Mouse (Mus musculus) myocyte (in vitro differentiated cells): ENCODE measurements at regions not wholly inside any gene's neighbourhood (a gene's known extent, or its start where the extent isn't known, plus 50 kb on each side); places are given as distances from the start of the nearest gene placed in this dataset.

Experiments used
- H3K27me3 ChIP-seq: one replicate; pipeline ENCODE4 v1.6.1; 2011; ENCODE audit not compliant: control insufficient read depth, insufficient read depth, insufficient read length
- H3K36me3 ChIP-seq: one replicate; pipeline ENCODE4 v1.6.1; 2011; ENCODE audit not compliant: control insufficient read depth, insufficient read depth
- H3K4me2 ChIP-seq: one replicate; pipeline ENCODE4 v1.6.1; 2011; ENCODE audit warnings: low read depth, control low read depth
- H3K4me3 ChIP-seq: one replicate; pipeline ENCODE4 v1.5.1; 2011; ENCODE audit warnings: mild to moderate bottlenecking, control low read depth, moderate library complexity
- H3K79me2 ChIP-seq: one replicate; pipeline ENCODE4 v1.6.1; 2011; ENCODE audit not compliant: control insufficient read depth, insufficient read depth
- H3ac ChIP-seq: one replicate; pipeline ENCODE4 v1.6.1; 2011; ENCODE audit not compliant: control insufficient read depth, insufficient read length
- CEBPB ChIP-seq: IDR thresholded peaks from 2 replicates; pipeline ENCODE4 v1.6.1; 2011; ENCODE audit warnings: mild to moderate bottlenecking, moderate library complexity; ENCODE audit not compliant: poor library complexity, insufficient read depth, severe bottlenecking
- E2F4 ChIP-seq: IDR thresholded peaks from one replicate; pipeline ENCODE4 v1.6.1; 2011; ENCODE audit warnings: mild to moderate bottlenecking, control low read depth, moderate library complexity; ENCODE audit not compliant: insufficient read depth
- MAX ChIP-seq: IDR thresholded peaks from one replicate; pipeline ENCODE4 v1.6.1; 2011; ENCODE audit warnings: low read depth, mild to moderate bottlenecking, control low read depth
- MYOD1 ChIP-seq, 3 experiments: IDR thresholded peaks; one replicate each; pipeline ENCODE4 v1.6.1; 2011; ENCODE audit warnings: control low read depth in 2 of 3, low read depth in 2 of 3, mild to moderate bottlenecking in 2 of 3, moderate library complexity in 1 of 3; ENCODE audit not compliant: insufficient read length in 2 of 3, control insufficient read depth in 1 of 3
- MYOG ChIP-seq, 3 experiments: IDR thresholded peaks; one replicate each; pipeline ENCODE4 v1.6.1; 2011; ENCODE audit warnings: control low read depth in 2 of 3, low read depth in 2 of 3, mild to moderate bottlenecking in 2 of 3; ENCODE audit not compliant: insufficient read length in 2 of 3, control insufficient read depth in 1 of 3, insufficient read depth in 1 of 3
- POLR2A ChIP-seq: IDR thresholded peaks from one replicate; pipeline ENCODE4 v1.6.1; 2011; ENCODE audit warnings: low read depth, mild to moderate bottlenecking, control low read depth, moderate library complexity; ENCODE audit not compliant: insufficient read length
- POLR2AphosphoS2 ChIP-seq: IDR thresholded peaks from one replicate; pipeline ENCODE4 v1.6.1; 2011; ENCODE audit warnings: low read depth, control low read depth; ENCODE audit not compliant: insufficient read length
- REST ChIP-seq: IDR thresholded peaks from one replicate; pipeline ENCODE4 v1.6.1; 2011; ENCODE audit warnings: mild to moderate bottlenecking, control low read depth, moderate library complexity; ENCODE audit not compliant: insufficient read depth, insufficient read length
- SRF ChIP-seq: IDR thresholded peaks from one replicate; pipeline ENCODE4 v1.6.1; 2011; ENCODE audit warnings: low read depth; ENCODE audit not compliant: control insufficient read depth, insufficient read length
- TCF12 ChIP-seq: IDR thresholded peaks from one replicate; pipeline ENCODE4 v1.6.1; 2011; ENCODE audit warnings: mild to moderate bottlenecking, control low read depth; ENCODE audit not compliant: poor library complexity, insufficient read depth, severe bottlenecking
- TCF3 ChIP-seq: IDR thresholded peaks from one replicate; pipeline ENCODE4 v1.6.1; 2011; ENCODE audit warnings: low read depth, control low read depth; ENCODE audit not compliant: insufficient read length
- USF1 ChIP-seq: IDR thresholded peaks from one replicate; pipeline ENCODE4 v1.6.1; 2011; ENCODE audit warnings: low read depth, mild to moderate bottlenecking, control low read depth, moderate library complexity

- no peak overlapping the region for H3ac ChIP-seq
- TF ChIP-seq SRF (no peak), POLR2AphosphoS2 (no peak), E2F4 (no peak), USF1 (no peak), MYOG (IDR thresholded peaks at IDR 0.05; ENCODE audit: control insufficient read depth in 1 of 3, insufficient read depth in 1 of 3, insufficient read length in 2 of 3, low read depth in 2 of 3) (no peak), MYOD1 (IDR thresholded peaks at IDR 0.05; ENCODE audit: control insufficient read depth in 1 of 3, insufficient read length in 2 of 3, low read depth in 2 of 3) (no peak), CEBPB (no peak), REST (no peak), MAX (no peak), POLR2A (no peak), TCF12 (no peak), TCF3 (no peak)
- no peaks in the 10 kb centered on the region for H3K27me3 ChIP-seq
- H3K36me3 ChIP-seq, result no peaks in the 10 kb centered on the region
- H3K4me3 ChIP-seq, result no peak overlapping the region
- no peak overlapping the region for H3K4me2 ChIP-seq
- H3K79me2 ChIP-seq, result no peaks in the 10 kb centered on the region
Observed at GRCm38 (mm10) chr2:30684461-30684860, 89.6 kb downstream of the Cstad start.

- H3K27me3 ChIP-seq, result no peaks in the 10 kb centered on the region
Observed at GRCm38 (mm10) chr2:30682146-30682825, 87.4 kb downstream of the Cstad start.

DNA sequence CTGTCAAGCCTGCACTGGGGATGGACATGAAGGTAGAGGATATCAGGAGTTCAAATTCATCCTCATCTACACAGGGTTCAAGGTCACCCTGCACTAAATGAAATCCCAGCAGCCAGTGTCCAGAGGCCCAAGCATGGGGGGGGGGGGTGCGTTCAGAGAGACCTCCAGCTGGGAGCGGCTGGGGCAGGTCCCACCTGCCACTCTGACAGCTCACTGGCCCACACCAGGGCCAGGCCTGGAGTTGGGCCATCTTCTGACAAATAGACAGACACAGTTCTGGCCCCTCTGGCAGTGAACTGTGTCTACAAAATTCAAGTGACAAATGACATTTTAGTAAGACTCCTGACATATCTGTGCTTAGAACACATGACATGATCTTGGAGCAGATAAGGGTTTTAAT lies 86.8 kb downstream of the Cstad start:
- no peak for TF ChIP-seq MYOG (IDR thresholded peaks at IDR 0.05; ENCODE audit: control insufficient read depth in 1 of 3, insufficient read depth in 1 of 3, insufficient read length in 2 of 3, low read depth in 2 of 3)
- TF ChIP-seq CEBPB, result no peak
- TF ChIP-seq USF1, result no peak
- no peak for TF ChIP-seq E2F4
- TF ChIP-seq TCF3, result no peak
- no peak for TF ChIP-seq SRF
- TF ChIP-seq MAX, result no peak
- TF ChIP-seq TCF12, result no peak
- TF ChIP-seq MYOD1 (IDR thresholded peaks at IDR 0.05; ENCODE audit: control insufficient read depth in 1 of 3, insufficient read length in 2 of 3, low read depth in 2 of 3), result no peak
- no peak for TF ChIP-seq POLR2A
- TF ChIP-seq POLR2AphosphoS2, result no peak
- no peak for TF ChIP-seq REST
- Histone ChIP-seq H3K4me2 (no peak overlapping the region), H3K4me3 (no peak overlapping the region), H3K27me3 (no peaks in the 10 kb centered on the region), H3K79me2 (no peaks in the 10 kb centered on the region), H3ac (no peak overlapping the region), H3K36me3 (no peaks in the 10 kb centered on the region)

More at GRCm38 (mm10) chr2:30682146-30682825, 87.4 kb downstream of the Cstad start:
- no peaks in the 10 kb centered on the region for H3K79me2 ChIP-seq
- H3K36me3 ChIP-seq, result no peaks in the 10 kb centered on the region
- H3K4me2 ChIP-seq, result no peak overlapping the region
- no peak for TF ChIP-seq TCF12
- no peak overlapping the region for H3ac ChIP-seq
- no peak overlapping the region for H3K4me3 ChIP-seq

DNA sequence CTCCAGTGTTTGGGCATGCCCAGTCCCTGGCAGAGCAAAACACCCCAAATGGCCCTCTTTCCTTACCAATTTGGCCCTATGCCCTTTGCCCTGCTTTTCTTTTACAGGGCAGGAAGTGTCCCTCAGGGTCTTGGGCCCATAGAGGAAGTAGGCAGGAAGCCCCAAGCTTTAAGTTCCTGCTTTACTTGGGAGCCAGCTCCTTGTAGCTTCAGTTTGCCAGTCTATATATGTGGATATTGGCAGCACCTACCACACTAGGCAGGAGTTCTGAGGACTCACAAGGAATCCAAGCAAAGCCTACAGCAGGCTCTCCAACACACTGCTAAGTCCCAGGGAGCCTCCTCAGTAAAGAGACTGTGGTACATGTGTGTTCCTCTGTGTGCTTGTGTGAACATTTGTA lies 84.2 kb downstream of the Cstad start:
- Histone ChIP-seq H3K79me2 (no peaks in the 10 kb centered on the region), H3K4me2 (no peak overlapping the region), H3K27me3 (no peaks in the 10 kb centered on the region), H3ac (no peak overlapping the region), H3K4me3 (no peak overlapping the region), H3K36me3 (no peaks in the 10 kb centered on the region)
- TF ChIP-seq CEBPB (no peak), MYOG (IDR thresholded peaks at IDR 0.05; ENCODE audit: control insufficient read depth in 1 of 3, insufficient read depth in 1 of 3, insufficient read length in 2 of 3, low read depth in 2 of 3) (no peak), MAX (no peak), POLR2A (no peak), TCF3 (no peak), POLR2AphosphoS2 (no peak), REST (no peak), MYOD1 (IDR thresholded peaks at IDR 0.05; ENCODE audit: control insufficient read depth in 1 of 3, insufficient read length in 2 of 3, low read depth in 2 of 3) (no peak), SRF (no peak), E2F4 (no peak), USF1 (no peak), TCF12 (no peak)

DNA sequence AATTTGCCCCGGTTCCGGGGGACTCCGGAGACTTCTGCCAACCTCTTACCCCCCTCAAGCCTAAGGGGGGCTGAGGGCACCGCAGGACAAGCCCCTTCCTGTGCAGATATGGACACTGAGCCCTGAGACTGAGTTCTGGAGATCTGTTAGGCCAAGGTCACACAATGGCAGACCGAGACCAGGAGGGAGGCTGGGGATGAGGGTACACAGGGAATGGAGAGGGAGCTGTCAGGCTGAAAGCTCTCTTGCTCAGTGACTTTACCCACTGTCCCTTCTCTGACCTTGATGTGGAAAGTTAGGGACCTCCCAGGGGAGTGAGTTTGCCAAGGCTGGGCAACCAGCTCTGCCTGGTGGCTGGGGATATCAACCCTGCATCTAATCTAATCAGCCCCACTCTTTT lies 82.7 kb downstream of the Cstad start:
- H3K4me3 ChIP-seq, result no peak overlapping the region
- peak overlapping the region; percentile 50 for H3K4me2 ChIP-seq
- H3K36me3 ChIP-seq, result no peaks in the 10 kb centered on the region
- H3ac ChIP-seq, result no peak overlapping the region
- TF ChIP-seq CEBPB (no peak), REST (no peak), MYOD1 (IDR thresholded peaks at IDR 0.05; ENCODE audit: control insufficient read depth in 1 of 3, insufficient read length in 2 of 3, low read depth in 2 of 3) (no peak), POLR2A (no peak), TCF12 (no peak)
- H3K79me2 ChIP-seq, result no peaks in the 10 kb centered on the region
- H3K27me3 ChIP-seq, result no peaks in the 10 kb centered on the region
